ENCODE assay signal across 8 mouse cellular contexts in the genomic region with DNA sequence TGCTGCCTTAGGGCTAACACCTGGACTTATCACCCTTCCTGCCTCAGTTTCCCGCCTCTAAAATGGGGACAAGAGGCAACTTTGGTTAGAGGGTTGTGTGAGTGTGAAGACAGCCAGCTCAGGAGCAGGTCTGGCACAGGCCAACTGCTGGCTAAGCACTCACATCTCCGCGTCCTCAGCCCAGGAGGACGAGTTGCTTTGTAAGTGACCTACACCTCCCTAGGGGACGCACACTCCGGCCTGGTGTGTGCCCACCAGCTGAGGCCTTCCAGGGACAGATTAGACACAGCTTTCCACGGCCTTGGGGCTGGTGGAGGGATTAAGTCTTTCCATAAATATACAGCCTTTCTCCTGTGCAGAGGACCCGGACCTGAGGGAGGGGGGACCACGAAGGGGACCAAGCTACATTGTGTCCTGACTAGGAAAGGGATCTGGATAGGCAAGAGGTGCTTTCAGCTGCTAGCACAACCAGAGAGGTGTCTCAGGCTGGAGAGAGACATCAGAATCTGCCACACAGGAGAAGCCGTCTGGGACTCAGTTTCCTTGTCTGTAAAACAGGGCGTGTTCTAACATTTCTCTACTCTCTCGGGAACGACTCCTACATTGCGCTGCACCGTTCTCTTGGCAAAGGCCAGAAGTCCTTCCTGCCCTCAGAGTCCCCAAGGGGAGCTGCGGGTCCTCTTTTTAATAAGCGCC. TPM values are rescaled to one million over a fixed set of nuclear protein-coding genes. Genes with fewer than 3 reads are reported as not detected.
DNase-seq lines count a peak whose midpoint lies in the region; ATAC-seq and TF ChIP-seq lines count a peak whose summit lies in the region.

No protein-coding gene starts in this region.

- no peak overlapping the region for H3K9ac ChIP-seq in liver, embryonic 14.5 days (replicated peaks)

- no peak for ATAC-seq in liver, embryonic 14.5 days (ENCODE audit: insufficient read depth)
- no peak for ATAC-seq in CD4-positive, CD25-positive, alpha-beta regulatory T cell, adult 4 months
- no peak for ATAC-seq in inflammation-experienced regulatory T-cells, adult 6 months

- peaks cover 7% of the 10 kb centered on the region for H3K4me1 ChIP-seq in testis, adult 2 months (ENCODE audit: control insufficient read depth, insufficient read depth, low read length)
- no peaks in the 10 kb centered on the region for H3K4me1 ChIP-seq in liver, embryonic 14.5 days (replicated peaks; ENCODE audit: control insufficient read depth in 2 of 2, insufficient read depth in 2 of 2, low read length in 1 of 2)
- H3K4me1 ChIP-seq in cerebellum, adult 2 months (ENCODE audit: control insufficient read depth, insufficient read depth, low read length): no peaks in the 10 kb centered on the region

- H3K36me3 ChIP-seq in testis, adult 2 months (ENCODE audit: control insufficient read depth, insufficient read depth, low read length): no peaks in the 10 kb centered on the region
- no peaks in the 10 kb centered on the region for H3K36me3 ChIP-seq in liver, embryonic 14.5 days (replicated peaks; ENCODE audit: control insufficient read depth, insufficient read depth, low read depth)

- peak overlapping the region; percentile 82 for H3K4me3 ChIP-seq in gastrocnemius, adult 2 months
- H3K4me3 ChIP-seq in testis, adult 2 months (ENCODE audit: control insufficient read depth, low read depth, low read length): peak overlapping the region; percentile 75; the same call in 1 of the 2 replicates
- H3K4me3 ChIP-seq in liver, embryonic 14.5 days (ENCODE audit: insufficient read depth in 1 of 2, low read depth in 2 of 2, low read length in 2 of 2): no peak overlapping the region
- H3K4me3 ChIP-seq in cerebellum, adult 2 months (replicated peaks; ENCODE audit: insufficient read depth, low read depth, low read length): no peak overlapping the region

- intact Hi-C loops in gastrocnemius, adult 2 months (cut with DNase I): no loop called here
- intact Hi-C loops in gastrocnemius, postnatal 14 days (cut with DNase I; ENCODE audit: low total_unique reads): no loop called here

- no peaks in the 10 kb centered on the region for H3K27me3 ChIP-seq in testis, adult 2 months (ENCODE audit: control insufficient read depth, insufficient read depth, low read length)
- peaks cover 24% of the 10 kb centered on the region for H3K27me3 ChIP-seq in liver, embryonic 14.5 days (ENCODE audit: control insufficient read depth, insufficient read depth, low read length)
- H3K27me3 ChIP-seq in cerebellum, adult 2 months (ENCODE audit: control insufficient read depth, insufficient read depth, low read length): no peaks in the 10 kb centered on the region

- TF ChIP-seq POLR2A in testis, adult 2 months (IDR thresholded peaks at IDR 0.05; ENCODE audit: control insufficient read depth, low read depth, low read length): no peak
- no peak for TF ChIP-seq POLR2A in cerebellum, adult 2 months (IDR thresholded peaks at IDR 0.05; ENCODE audit: borderline replicate concordance, insufficient read depth, low read length)

- no peaks in the 10 kb centered on the region for H3K9me3 ChIP-seq in liver, embryonic 14.5 days (ENCODE audit: control insufficient read depth, low read length)

- no peak for TF ChIP-seq EP300 in liver, embryonic 14.5 days (IDR thresholded peaks at IDR 0.05; ENCODE audit: low read depth)

- TF ChIP-seq CTCF in gastrocnemius, adult 2 months (IDR thresholded peaks at IDR 0.05): no peak
- TF ChIP-seq CTCF in testis, adult 2 months (IDR thresholded peaks at IDR 0.05; ENCODE audit: control insufficient read depth, insufficient read depth, insufficient replicate concordance, low read depth, low read length): no peak
- TF ChIP-seq CTCF in liver, embryonic 14.5 days (IDR thresholded peaks at IDR 0.05; ENCODE audit: low read depth): no peak
- TF ChIP-seq CTCF in cerebellum, adult 2 months (IDR thresholded peaks at IDR 0.05; ENCODE audit: borderline replicate concordance, insufficient read depth, low read depth, low read length): no peak

- H3K27ac ChIP-seq in gastrocnemius, adult 2 months: no peak overlapping the region
- H3K27ac ChIP-seq in testis, adult 2 months (ENCODE audit: control insufficient read depth, insufficient read depth, low read depth, low read length): no peak overlapping the region
- H3K27ac ChIP-seq in liver, embryonic 14.5 days: no peak overlapping the region
- no peak overlapping the region for H3K27ac ChIP-seq in cerebellum, adult 2 months (ENCODE audit: insufficient read depth, low read length)

- 39% methylated on average over 17 of the region's 17 CpGs for WGBS in liver, embryonic 14.5 days (ENCODE audit: insufficient replicate concordance)
- 43% methylated on average over 17 of the region's 17 CpGs for WGBS in cerebellum, adult 2 months

- H3K4me2 ChIP-seq in liver, embryonic 14.5 days (ENCODE audit: low read depth): peak overlapping the region; percentile 75

- DNase-seq in gastrocnemius, adult 2 months: no peak
- no peak for DNase-seq in gastrocnemius, postnatal 14 days
- no peak for DNase-seq in testis, postnatal 14 days (ENCODE audit: low spot score)
- no peak for DNase-seq in liver, embryonic 14.5 days (ENCODE audit: low read depth in 3 of 3, low spot score in 3 of 3)
- DNase-seq in cerebellum, adult 2 months: no peak

RNA-seq across cellular contexts. Expression of gene 1190005I06Rik, which starts 14.3 kb away (rescaled TPM):
- total RNA-seq in gastrocnemius, adult 2 months (2021): 1 to 10 TPM in 1 of 2 experiments, under 1 TPM in 1; 0.77 to 1.0 TPM
- under 1 TPM; 0.59 to 0.84 TPM for total RNA-seq in gastrocnemius, postnatal 14 days (2021)
- 10.4 and 10.9 TPM in 2 replicates for polyA plus RNA-seq in testis, adult 2 months (2012; rRNA removed)
- 0.26 and 0.28 TPM in 2 replicates for polyA plus RNA-seq in liver, embryonic 14.5 days (2012; rRNA removed)
- polyA plus RNA-seq in liver, embryonic 14.5 days (2014; fragmentation: Nextera tagmentation; extraction: Ambion mirVana): 0.86 and 1.7 TPM in 2 replicates
- polyA plus RNA-seq in CD4-positive, CD25-positive, alpha-beta regulatory T cell, adult 4 months (2017; shearing (Covaris generic)): under 1 TPM in 1 of 2 experiments, not detected in 1; 0.39 TPM
- 8.1 and 8.2 TPM in 2 replicates for polyA plus RNA-seq in cerebellum, adult 2 months (2012; rRNA removed)
- 1 to 10 TPM in 1 of 3 experiments, not detected in 2; 1.6 TPM for polyA plus RNA-seq in inflammation-experienced regulatory T-cells, adult 6 months (2017; shearing (Covaris generic))

RNA-seq across cellular contexts. Expression of gene Gm27021, which starts 34.8 kb away (rescaled TPM):
- total RNA-seq in gastrocnemius, adult 2 months (2021): not detected
- total RNA-seq in gastrocnemius, postnatal 14 days (2021): not detected
- 0.57 and 0.59 TPM in 2 replicates for polyA plus RNA-seq in testis, adult 2 months (2012; rRNA removed)
- 0.30 and 0.38 TPM in 2 replicates for polyA plus RNA-seq in liver, embryonic 14.5 days (2012; rRNA removed)
- not detected in 2 replicates for polyA plus RNA-seq in liver, embryonic 14.5 days (2014; fragmentation: Nextera tagmentation; extraction: Ambion mirVana)
- not detected for polyA plus RNA-seq in CD4-positive, CD25-positive, alpha-beta regulatory T cell, adult 4 months (2017; shearing (Covaris generic))
- 1.1 and 1.9 TPM in 2 replicates for polyA plus RNA-seq in cerebellum, adult 2 months (2012; rRNA removed)
- polyA plus RNA-seq in inflammation-experienced regulatory T-cells, adult 6 months (2017; shearing (Covaris generic)): under 1 TPM in 1 of 3 experiments, not detected in 2; 0.98 TPM

RNA-seq across cellular contexts. Expression of gene Cox4i1, which starts 34.9 kb away (rescaled TPM):
- 1,000 to 10,000 TPM; 1,376 to 1,812 TPM for total RNA-seq in gastrocnemius, adult 2 months (2021)
- 1,000 to 10,000 TPM; 1,541 to 1,794 TPM for total RNA-seq in gastrocnemius, postnatal 14 days (2021)
- 803 and 957 TPM in 2 replicates for polyA plus RNA-seq in testis, adult 2 months (2012; rRNA removed)
- 383 and 573 TPM in 2 replicates for polyA plus RNA-seq in liver, embryonic 14.5 days (2012; rRNA removed)
- polyA plus RNA-seq in liver, embryonic 14.5 days (2014; fragmentation: Nextera tagmentation; extraction: Ambion mirVana): 701 and 721 TPM in 2 replicates
- 1,000 to 10,000 TPM; 1,023 to 1,039 TPM for polyA plus RNA-seq in CD4-positive, CD25-positive, alpha-beta regulatory T cell, adult 4 months (2017; shearing (Covaris generic))
- polyA plus RNA-seq in cerebellum, adult 2 months (2012; rRNA removed): 2,746 and 2,917 TPM in 2 replicates
- 1,000 to 10,000 TPM; 1,064 to 1,179 (median 1,122) TPM for polyA plus RNA-seq in inflammation-experienced regulatory T-cells, adult 6 months (2017; shearing (Covaris generic))

RNA-seq across cellular contexts. Expression of gene Emc8, which starts 35.3 kb away (rescaled TPM):
- 10 to 100 TPM; 22.2 to 25.6 TPM for total RNA-seq in gastrocnemius, adult 2 months (2021)
- 10 to 100 TPM; 25.6 to 34.3 TPM for total RNA-seq in gastrocnemius, postnatal 14 days (2021)
- 29.4 and 38.1 TPM in 2 replicates for polyA plus RNA-seq in testis, adult 2 months (2012; rRNA removed)
- 40.3 and 45.5 TPM in 2 replicates for polyA plus RNA-seq in liver, embryonic 14.5 days (2012; rRNA removed)
- polyA plus RNA-seq in liver, embryonic 14.5 days (2014; fragmentation: Nextera tagmentation; extraction: Ambion mirVana): 122 and 125 TPM in 2 replicates
- polyA plus RNA-seq in CD4-positive, CD25-positive, alpha-beta regulatory T cell, adult 4 months (2017; shearing (Covaris generic)): 10 to 100 TPM; 32.0 to 41.1 TPM
- 65.3 and 67.5 TPM in 2 replicates for polyA plus RNA-seq in cerebellum, adult 2 months (2012; rRNA removed)
- 10 to 100 TPM; 41.3 to 90.8 (median 53.1) TPM for polyA plus RNA-seq in inflammation-experienced regulatory T-cells, adult 6 months (2017; shearing (Covaris generic))

RNA-seq across cellular contexts. Expression of gene Gins2, which starts 44.0 kb away (rescaled TPM):
- under 1 TPM; 0.36 to 0.67 TPM for total RNA-seq in gastrocnemius, adult 2 months (2021)
- total RNA-seq in gastrocnemius, postnatal 14 days (2021): 1 to 10 TPM; 2.9 to 3.6 TPM
- polyA plus RNA-seq in testis, adult 2 months (2012; rRNA removed): 26.9 and 32.1 TPM in 2 replicates
- polyA plus RNA-seq in liver, embryonic 14.5 days (2012; rRNA removed): 31.5 and 37.5 TPM in 2 replicates
- polyA plus RNA-seq in liver, embryonic 14.5 days (2014; fragmentation: Nextera tagmentation; extraction: Ambion mirVana): 63.4 and 63.7 TPM in 2 replicates
- 10 to 100 TPM; 14.6 to 20.6 TPM for polyA plus RNA-seq in CD4-positive, CD25-positive, alpha-beta regulatory T cell, adult 4 months (2017; shearing (Covaris generic))
- 2.1 and 2.5 TPM in 2 replicates for polyA plus RNA-seq in cerebellum, adult 2 months (2012; rRNA removed)
- polyA plus RNA-seq in inflammation-experienced regulatory T-cells, adult 6 months (2017; shearing (Covaris generic)): 10 to 100 TPM in 2 of 3 experiments, 1 to 10 TPM in 1; 9.6 to 54.3 (median 13.6) TPM

Comparison
In these comparisons a context has a peak if more than half of its experiments do, and no peak if none do; other contexts are left out.
1. H3K4me3 ChIP-seq: peak in gastrocnemius, adult 2 months (single experiment) and testis, adult 2 months (single experiment); none in liver, embryonic 14.5 days (0 of 2) and cerebellum, adult 2 months (single experiment).